Mouse (Mus musculus) monocyte, adult 59 days (primary cell): ENCODE data around the gene Ly6g6e. TPM values are rescaled to one million over a fixed set of nuclear protein-coding genes. Genes with fewer than 3 reads are reported as not detected.

Source experiments
- total RNA-seq, 2 experiments: library from RNA; stranded (reverse); gene quantifications; one replicate each; pipeline ENCODE4 v1.2.4; 2023

Ly6g6e gene
- total RNA-seq, 2 experiments from 2014 or later = not detected

Other genes with a start within 250 kb of the Ly6g6e start
- gene Stk19, start 240.0 kb upstream of the Ly6g6e start, total RNA-seq = 10 to 100 TPM; 64.1 to 71.7 TPM
- gene Dxo, start 239.9 kb upstream of the Ly6g6e start, total RNA-seq = 10 to 100 TPM; 48.5 to 48.9 TPM
- gene Skiv2l, start 226.7 kb upstream of the Ly6g6e start, total RNA-seq = 10 to 100 TPM; 83.5 to 92.5 TPM
- 10 to 100 TPM; 21.6 to 31.4 TPM for gene Nelfe, start 226.5 kb upstream of the Ly6g6e start, total RNA-seq
- 10 to 100 TPM; 10.9 to 15.3 TPM for gene Cfb, start 214.4 kb upstream of the Ly6g6e start, total RNA-seq
- 1 to 10 TPM; 3.3 to 3.8 TPM for gene Zbtb12, start 197.4 kb upstream of the Ly6g6e start, total RNA-seq
- not detected for gene Gm20547, start 194.9 kb upstream of the Ly6g6e start, total RNA-seq
- gene C2, start 178.6 kb upstream of the Ly6g6e start, total RNA-seq = 10 to 100 TPM; 16.6 to 17.2 TPM
- 100 to 1,000 TPM; 134 to 139 TPM for gene Ehmt2, start 178.4 kb upstream of the Ly6g6e start, total RNA-seq
- gene Slc44a4, start 162.4 kb upstream of the Ly6g6e start, total RNA-seq = not detected
- gene Neu1, start 145.6 kb upstream of the Ly6g6e start, total RNA-seq = 10 to 100 TPM; 58.9 to 60.2 TPM
- 100 to 1,000 TPM; 240 to 289 TPM for gene Hspa1b, start 117.7 kb upstream of the Ly6g6e start, total RNA-seq
- gene Gm20481, start 107.0 kb upstream of the Ly6g6e start, total RNA-seq = not detected
- gene Hspa1a, start 104.7 kb upstream of the Ly6g6e start, total RNA-seq = 100 to 1,000 TPM; 322 to 373 TPM
- under 1 TPM; 0.55 to 0.76 TPM for gene Hspa1l, start 104.2 kb upstream of the Ly6g6e start, total RNA-seq
- 10 to 100 TPM; 18.6 to 21.1 TPM for gene Lsm2, start 95.0 kb upstream of the Ly6g6e start, total RNA-seq
- gene Vars, start 75.9 kb upstream of the Ly6g6e start, total RNA-seq = 10 to 100 TPM; 89.4 to 93.9 TPM
- under 1 TPM in 1 of 2 experiments, not detected in 1; 0.16 TPM for gene Vwa7, start 60.3 kb upstream of the Ly6g6e start, total RNA-seq
- gene Sapcd1, start 48.9 kb upstream of the Ly6g6e start, total RNA-seq = not detected
- 1 to 10 TPM; 1.0 to 2.2 TPM for gene Msh5, start 30.2 kb upstream of the Ly6g6e start, total RNA-seq
- 100 to 1,000 TPM; 258 to 267 TPM for gene Clic1, start 26.9 kb upstream of the Ly6g6e start, total RNA-seq
- 1 to 10 TPM; 1.2 to 1.7 TPM for gene Ddah2, start 17.9 kb upstream of the Ly6g6e start, total RNA-seq
- not detected for gene Ly6g6c, start 11.5 kb upstream of the Ly6g6e start, total RNA-seq
- not detected for gene Mpig6b, start 10.7 kb upstream of the Ly6g6e start, total RNA-seq
- not detected for gene Ly6g6d, start 1.2 kb downstream of the Ly6g6e start, total RNA-seq
- gene Ly6g6f, start 8.7 kb downstream of the Ly6g6e start, total RNA-seq = not detected
- gene Abhd16a, start 12.4 kb downstream of the Ly6g6e start, total RNA-seq = 10 to 100 TPM; 58.8 to 60.6 TPM
- not detected for gene Ly6g5c, start 31.4 kb downstream of the Ly6g6e start, total RNA-seq
- under 1 TPM; 0.42 to 0.61 TPM for gene Ly6g5b, start 38.5 kb downstream of the Ly6g6e start, total RNA-seq
- gene Gpank1, start 44.6 kb downstream of the Ly6g6e start, total RNA-seq = 10 to 100 TPM; 22.2 to 30.3 TPM
- gene Csnk2b, start 45.2 kb downstream of the Ly6g6e start, total RNA-seq = 100 to 1,000 TPM; 133 to 155 TPM
- 10 to 100 TPM; 15.5 to 25.3 TPM for gene D17H6S53E, start 49.5 kb downstream of the Ly6g6e start, total RNA-seq
- gene Apom, start 55.1 kb downstream of the Ly6g6e start, total RNA-seq = not detected
- 100 to 1,000 TPM; 324 to 360 TPM for gene Bag6, start 58.3 kb downstream of the Ly6g6e start, total RNA-seq
- gene Prrc2a, start 88.0 kb downstream of the Ly6g6e start, total RNA-seq = 100 to 1,000 TPM; 227 to 228 TPM
- 100 to 1,000 TPM; 172 to 206 TPM for gene Aif1, start 99.2 kb downstream of the Ly6g6e start, total RNA-seq
- 100 to 1,000 TPM; 935 to 974 TPM for gene Lst1, start 111.5 kb downstream of the Ly6g6e start, total RNA-seq
- 10 to 100 TPM; 72.7 to 86.4 TPM for gene Ltb, start 117.5 kb downstream of the Ly6g6e start, total RNA-seq
- gene Tnf, start 125.1 kb downstream of the Ly6g6e start, total RNA-seq = 10 to 100 TPM; 57.3 to 92.8 TPM
- gene Lta, start 128.4 kb downstream of the Ly6g6e start, total RNA-seq = not detected
- 1 to 10 TPM in 1 of 2 experiments, not detected in 1; 1.3 TPM for gene Gm16181, start 143.9 kb downstream of the Ly6g6e start, total RNA-seq
- 1 to 10 TPM; 1.8 to 4.2 TPM for gene Atp6v1g2, start 156.8 kb downstream of the Ly6g6e start, total RNA-seq
- gene Nfkbil1, start 158.9 kb downstream of the Ly6g6e start, total RNA-seq = 10 to 100 TPM; 13.1 to 13.4 TPM
- 100 to 1,000 TPM; 243 to 247 TPM for gene Ddx39b, start 164.8 kb downstream of the Ly6g6e start, total RNA-seq
- 1,000 to 10,000 TPM; 2,563 to 2,615 TPM for gene H2-D1, start 185.8 kb downstream of the Ly6g6e start, total RNA-seq
- gene H2-Q1, start 243.5 kb downstream of the Ly6g6e start, total RNA-seq = 10 to 100 TPM; 10.2 to 13.7 TPM